ENCODE assay signal across 9 mouse cellular contexts in genomic region chr2:156066126-156066525, GRCm38 (mm10). TPM values are rescaled to one million over a fixed set of nuclear protein-coding genes. Genes with fewer than 3 reads are reported as not detected.
A peak's percentile ranks its signal among the peaks of the same experiment; 100 is the strongest.
DNase-seq lines count a peak whose midpoint lies in the region; ATAC-seq and TF ChIP-seq lines count a peak whose summit lies in the region.
"Had no signal": no experiment of that assay in that cellular context is flagged by ENCODE, and none has a peak within 500 bp of the region (broad histone marks: within the 10 kb centered on the region; RNA-seq: fewer than 3 reads in every experiment).

No protein-coding gene starts in this region.

- DNase-seq in left cerebral cortex, adult 2 months (ENCODE audit: extremely low spot score in 1 of 2, low spot score in 2 of 2): no peak
- no peak for DNase-seq in left cerebral cortex, adult 9 months (ENCODE audit: low spot score in 2 of 2)
- DNase-seq in kidney, postnatal 14 days: peak; percentile 26
- no peak for DNase-seq in right cerebral cortex, adult 18-20 months
- no peak for DNase-seq in layer of hippocampus, postnatal 10 days (ENCODE audit: low spot score in 2 of 2)
- no peak for DNase-seq in yolk sac, embryonic 10.5 days (ENCODE audit: low spot score)

- H3K27me3 ChIP-seq in neural tube, embryonic 14.5 days (ENCODE audit: control insufficient read depth, insufficient read depth, low read length): no peaks in the 10 kb centered on the region; the same call in 1 of the 2 replicates

- H3K4me1 ChIP-seq in embryonic fibroblast, embryonic 13.5 days (ENCODE audit: control insufficient read depth, insufficient read depth, low read length): no peaks in the 10 kb centered on the region
- H3K4me1 ChIP-seq in neural tube, embryonic 14.5 days (ENCODE audit: control insufficient read depth, insufficient read depth, low read length): peaks cover 3% of the 10 kb centered on the region; the same call in 1 of the 2 replicates

- intact Hi-C loops in left cerebral cortex, adult 2 months (cut with DNase I): no loop called here

- ATAC-seq in neural tube, embryonic 14.5 days (ENCODE audit: low read depth): peak; percentile 31; the same call in 1 of the 2 replicates

- H3K4me2 ChIP-seq in neural tube, embryonic 14.5 days (ENCODE audit: low read depth, low read length): peak overlapping the region; percentile 87

- H3K9me3 ChIP-seq in neural tube, embryonic 14.5 days (ENCODE audit: control insufficient read depth, low read length): no peaks in the 10 kb centered on the region

- no peak for TF ChIP-seq POLR2A in embryonic fibroblast, embryonic 13.5 days (IDR thresholded peaks at IDR 0.05; ENCODE audit: low read depth, low read length)

- no peak for TF ChIP-seq CTCF in left cerebral cortex, adult 2 months (IDR thresholded peaks at IDR 0.05)
- no peak for TF ChIP-seq CTCF in embryonic fibroblast, embryonic 13.5 days (IDR thresholded peaks at IDR 0.05; ENCODE audit: borderline replicate concordance, insufficient read depth, low read length)

- H3K27ac ChIP-seq in left cerebral cortex, adult 2 months: no peak overlapping the region
- no peak overlapping the region for H3K27ac ChIP-seq in embryonic fibroblast, embryonic 13.5 days (ENCODE audit: insufficient read depth, low read length)
- H3K27ac ChIP-seq in neural tube, embryonic 14.5 days (ENCODE audit: low read depth, low read length): no peak overlapping the region

- peak overlapping the region; percentile 73 for H3K4me3 ChIP-seq in left cerebral cortex, adult 2 months
- H3K4me3 ChIP-seq in embryonic fibroblast, embryonic 13.5 days (ENCODE audit: insufficient read depth, low read length): peak overlapping the region; percentile 42
- H3K4me3 ChIP-seq in neural tube, embryonic 14.5 days (ENCODE audit: low read depth, low read length): peak overlapping the region; percentile 79

- H3K36me3 ChIP-seq in neural tube, embryonic 14.5 days (ENCODE audit: control insufficient read depth, insufficient read depth, low read length): peaks cover 13% of the 10 kb centered on the region

- 28% methylated on average over 10 of the region's 10 CpGs for WGBS in neural tube, embryonic 14.5 days

- H3K9ac ChIP-seq in neural tube, embryonic 14.5 days (replicated peaks; ENCODE audit: low read depth, low read length): peak overlapping the region; percentile 78

RNA-seq across cellular contexts. Expression of gene Spag4, which starts 1.2 kb away (rescaled TPM):
- 1 to 10 TPM; 3.8 to 4.1 TPM for total RNA-seq in left cerebral cortex, adult 2 months (2021)
- 1.5 and 3.9 TPM in 2 replicates for polyA plus RNA-seq in embryonic fibroblast, embryonic 13.5 days (2011; ENCODE audit: insufficient read length, low read depth, missing spikeins)
- polyA plus RNA-seq in neural tube, embryonic 14.5 days (2014; fragmentation: Nextera tagmentation; extraction: Ambion mirVana): 6.0 and 8.8 TPM in 2 replicates
- total RNA-seq in layer of hippocampus, postnatal 10 days (2021): 1 to 10 TPM; 3.3 to 6.7 TPM

RNA-seq across cellular contexts. Expression of gene Fer1l4, which starts 13.4 kb away (rescaled TPM):
- total RNA-seq in left cerebral cortex, adult 2 months (2021): not detected
- polyA plus RNA-seq in embryonic fibroblast, embryonic 13.5 days (2011; ENCODE audit: insufficient read length, low read depth, missing spikeins): not detected in 2 replicates
- not detected in 2 replicates for polyA plus RNA-seq in neural tube, embryonic 14.5 days (2014; fragmentation: Nextera tagmentation; extraction: Ambion mirVana)
- total RNA-seq in layer of hippocampus, postnatal 10 days (2021): not detected
- total RNA-seq: left cerebral cortex, postnatal 14 days had no signal

RNA-seq across cellular contexts. Expression of gene Cpne1, which starts 45.6 kb away (rescaled TPM):
- total RNA-seq in left cerebral cortex, adult 2 months (2021): 10 to 100 TPM; 26.3 to 33.0 TPM
- 59.3 and 67.9 TPM in 2 replicates for polyA plus RNA-seq in embryonic fibroblast, embryonic 13.5 days (2011; ENCODE audit: insufficient read length, low read depth, missing spikeins)
- 22.7 and 29.1 TPM in 2 replicates for polyA plus RNA-seq in neural tube, embryonic 14.5 days (2014; fragmentation: Nextera tagmentation; extraction: Ambion mirVana)
- 10 to 100 TPM; 28.8 to 32.7 TPM for total RNA-seq in layer of hippocampus, postnatal 10 days (2021)

RNA-seq across cellular contexts. Expression of gene Rbm12, which starts 45.7 kb away (rescaled TPM):
- total RNA-seq in left cerebral cortex, adult 2 months (2021): 10 to 100 TPM; 27.7 to 36.0 TPM
- polyA plus RNA-seq in embryonic fibroblast, embryonic 13.5 days (2011; ENCODE audit: insufficient read length, low read depth, missing spikeins): 24.8 and 27.4 TPM in 2 replicates
- 22.2 and 30.9 TPM in 2 replicates for polyA plus RNA-seq in neural tube, embryonic 14.5 days (2014; fragmentation: Nextera tagmentation; extraction: Ambion mirVana)
- total RNA-seq in layer of hippocampus, postnatal 10 days (2021): 10 to 100 TPM; 33.5 to 34.8 TPM

RNA-seq across cellular contexts. Expression of gene Ergic3, which starts 58.3 kb away (rescaled TPM):
- 100 to 1,000 TPM; 187 to 188 TPM for total RNA-seq in left cerebral cortex, adult 2 months (2021)
- polyA plus RNA-seq in embryonic fibroblast, embryonic 13.5 days (2011; ENCODE audit: insufficient read length, low read depth, missing spikeins): 144 and 161 TPM in 2 replicates
- polyA plus RNA-seq in neural tube, embryonic 14.5 days (2014; fragmentation: Nextera tagmentation; extraction: Ambion mirVana): 425 and 480 TPM in 2 replicates
- total RNA-seq in layer of hippocampus, postnatal 10 days (2021): 100 to 1,000 TPM; 198 to 232 TPM
